Mouse (Mus musculus) cerebellum, adult 9-11 months (tissue): ENCODE data around the gene Poldip2.

ENCODE experiments used
- DNase-seq: peaks from one replicate; pipeline ENCODE4 v3.0.0; 2022

Poldip2 gene

DNA sequence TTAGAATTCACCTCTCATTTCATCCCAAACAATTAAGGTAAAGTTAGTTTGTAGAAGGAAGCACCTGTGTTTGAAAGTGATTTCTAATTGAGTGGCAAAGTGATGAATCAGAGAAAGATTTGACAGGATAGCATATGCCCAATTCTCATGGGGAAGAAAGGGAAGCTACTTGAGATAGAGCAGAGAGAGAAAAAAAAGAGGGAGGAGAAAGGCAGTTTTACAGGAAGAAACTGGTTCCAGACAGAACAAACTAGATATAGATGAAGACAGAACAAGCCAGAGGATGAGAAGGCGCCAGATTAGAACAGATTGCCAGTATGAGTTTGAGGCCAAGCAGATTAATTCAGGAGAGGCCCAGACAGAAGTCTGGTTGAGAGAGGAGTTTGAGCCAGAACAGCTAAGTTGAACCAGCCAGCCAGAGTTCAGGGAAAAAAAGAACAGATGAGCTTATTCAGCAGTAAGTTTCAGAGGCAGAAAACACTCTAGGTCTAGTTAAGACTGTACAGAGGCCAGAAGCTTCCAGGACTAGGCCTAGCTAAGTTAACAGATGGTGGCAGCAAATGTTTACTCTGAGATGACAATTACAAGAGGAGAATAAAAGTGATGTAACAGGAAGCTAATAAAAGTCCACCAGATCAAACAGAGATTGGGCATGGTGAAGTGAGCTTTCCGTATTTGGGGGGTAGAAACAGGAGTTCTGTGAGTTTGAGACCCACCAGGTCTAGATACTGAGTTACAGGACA is 35.9 kb downstream of the Poldip2 start:
- DNase-seq = no peak

DNA sequence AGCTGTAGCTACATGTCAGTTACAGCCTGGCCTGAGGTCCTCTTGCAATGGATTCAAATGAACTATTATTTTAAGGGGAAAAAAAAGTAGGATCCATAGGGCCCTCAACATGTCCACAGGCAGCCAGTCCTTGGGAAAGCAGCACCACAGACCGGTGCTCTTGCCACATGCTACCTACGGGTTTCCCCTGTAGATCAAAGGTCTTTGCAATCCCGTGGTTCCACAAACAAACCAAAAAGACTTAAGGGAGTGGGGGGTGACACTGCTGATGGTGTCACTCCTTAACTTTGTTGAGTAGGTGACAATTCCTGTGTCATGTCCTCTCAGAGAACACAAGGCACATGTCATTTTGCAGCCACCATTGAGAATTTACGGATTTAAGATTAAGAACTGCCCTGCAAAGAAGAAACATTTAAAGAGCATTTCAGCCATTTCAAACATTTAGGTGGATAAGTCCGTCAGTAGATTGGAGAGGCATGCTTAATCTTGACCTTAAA is 37.5 kb downstream of the Poldip2 start:
- DNase-seq = no peak

- peak; percentile 98 for DNase-seq
Observed at GRCm38 (mm10) chr11:78550168-78551058, 38.4 kb downstream of the Poldip2 start, which contains the start of gene Tmem97. TSS of gene Tmem97 (minus strand) at chr11:78550777.

DNA sequence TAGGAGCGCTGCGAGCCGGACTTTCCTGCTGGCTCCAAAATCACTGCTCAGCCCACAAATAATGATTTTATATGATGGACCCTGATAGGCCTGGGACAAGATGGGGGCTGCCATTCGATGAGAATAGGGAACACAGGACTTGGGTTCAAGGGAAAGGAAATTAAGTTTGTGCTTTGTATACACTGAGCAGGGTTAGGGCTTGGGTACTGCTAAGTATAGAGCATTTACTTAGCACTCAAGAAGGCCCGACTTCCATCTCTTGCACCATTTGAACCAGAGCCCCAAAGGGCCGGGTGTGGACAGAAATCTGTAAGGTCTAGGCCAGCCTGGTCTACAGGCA is 39.0 kb downstream of the Poldip2 start:
- DNase-seq = no peak

DNA sequence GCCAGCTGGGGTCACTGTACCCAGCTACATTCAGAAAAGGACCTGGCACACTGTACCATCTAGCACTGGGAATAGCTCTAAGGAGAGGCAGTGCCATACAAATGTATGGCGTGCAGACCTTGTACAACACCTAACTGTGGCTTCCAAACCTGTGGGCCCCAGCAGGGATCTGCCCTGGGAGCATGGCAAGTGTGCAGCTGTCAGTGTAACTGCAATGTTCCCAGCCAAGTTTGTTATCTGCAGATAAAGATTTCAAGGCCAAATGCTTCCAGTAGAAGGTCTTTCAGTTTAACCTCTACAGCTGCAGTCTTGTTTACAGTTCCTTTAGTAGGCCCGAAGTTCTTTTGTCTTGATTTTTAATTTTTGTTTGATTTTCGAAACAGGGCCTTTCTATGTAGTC is 43.6 kb downstream of the Poldip2 start:
- DNase-seq = no peak

- DNase-seq = no peak
Observed at GRCm38 (mm10) chr11:78556070-78556469, 44.1 kb downstream of the Poldip2 start.

- no peak for DNase-seq
Observed at GRCm38 (mm10) chr11:78557241-78557640, 45.2 kb downstream of the Poldip2 start.

DNA sequence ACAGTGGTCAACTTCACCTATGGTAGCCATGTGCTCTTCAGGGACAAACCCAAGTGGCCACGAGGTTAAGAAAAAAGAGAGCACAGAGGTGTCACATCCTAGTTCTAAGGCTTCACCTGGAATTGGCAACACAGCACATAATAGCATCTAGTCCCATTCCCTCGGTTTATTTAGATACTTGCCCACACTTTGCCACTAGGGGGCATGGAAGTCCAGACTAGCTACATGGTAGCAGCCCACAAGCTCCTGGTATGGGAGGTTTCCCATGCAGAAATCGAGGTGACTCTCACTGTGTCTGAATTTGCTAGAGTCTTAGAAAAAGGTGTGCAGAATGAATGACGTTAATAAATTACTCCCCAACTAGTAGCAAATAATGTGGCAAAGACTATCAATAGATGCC is 48.5 kb downstream of the Poldip2 start:
- peak; percentile 64 for DNase-seq

- no peak for DNase-seq
Observed at GRCm38 (mm10) chr11:78566775-78567174, 54.8 kb downstream of the Poldip2 start.

GRCm38 (mm10) chr11:78567614-78568013 is 55.6 kb downstream of the Poldip2 start:
- no peak for DNase-seq

- DNase-seq = no peak
Observed at GRCm38 (mm10) chr11:78568827-78569226, 56.8 kb downstream of the Poldip2 start.

DNA sequence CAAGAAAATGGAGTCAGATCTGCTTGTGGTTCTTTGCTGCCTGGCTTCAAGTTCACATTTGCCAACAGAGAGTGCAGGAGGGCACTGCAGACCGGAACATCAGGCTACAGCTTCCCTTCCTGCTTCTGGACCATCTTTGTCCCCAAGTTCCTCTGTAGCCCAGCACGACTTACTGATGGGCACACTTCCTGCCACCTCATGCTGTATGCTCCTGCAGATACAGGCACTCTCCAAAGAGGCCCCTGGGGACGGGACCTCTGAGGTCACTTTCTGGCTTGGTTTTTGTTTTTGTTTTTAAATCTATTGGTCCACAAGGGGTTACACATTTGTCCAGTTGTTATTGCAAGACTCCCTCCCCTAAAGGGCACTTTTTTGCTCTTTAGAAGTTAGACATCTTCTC is 57.8 kb downstream of the Poldip2 start:
- DNase-seq = no peak

DNA sequence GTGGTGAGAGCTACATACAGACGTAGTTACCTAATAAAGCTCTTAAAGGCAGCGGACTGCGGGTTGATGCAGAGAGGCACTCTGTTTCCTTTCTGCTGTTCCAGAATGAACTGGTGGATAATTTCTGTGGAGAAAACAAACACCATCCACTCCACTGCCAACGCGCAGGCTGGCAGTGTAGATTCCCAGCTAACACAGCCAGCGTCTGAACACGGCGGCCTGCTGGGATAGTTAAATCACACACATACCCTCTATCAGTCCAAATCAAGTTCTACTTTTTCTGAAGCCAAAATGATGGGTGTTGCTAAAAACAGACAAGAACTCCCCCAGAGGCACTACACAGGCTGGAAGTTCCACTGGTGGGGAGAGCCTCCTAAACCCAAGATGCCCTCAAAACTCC is 59.4 kb downstream of the Poldip2 start:
- no peak for DNase-seq

DNA sequence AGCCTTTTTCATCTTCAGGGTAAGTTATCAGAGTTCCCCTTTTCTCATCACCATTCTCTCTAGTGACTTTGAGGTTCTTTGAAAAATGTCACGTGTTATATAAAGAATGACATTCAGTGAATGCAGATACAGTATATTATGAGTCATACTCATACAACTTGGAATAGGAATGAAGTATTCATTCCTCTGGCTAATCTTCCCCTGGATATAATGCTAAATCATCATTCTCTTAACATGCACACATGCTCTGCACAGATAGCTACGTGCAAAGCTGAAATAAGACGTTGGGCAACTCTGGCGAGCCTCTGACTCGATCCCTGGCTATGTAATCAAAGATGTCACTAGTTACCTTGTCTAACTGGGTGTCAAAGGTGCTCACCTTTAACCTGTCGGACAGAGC is 59.9 kb downstream of the Poldip2 start:
- DNase-seq = no peak
